Mouse (Mus musculus) stomach, embryonic 16.5 days (tissue): ENCODE data around the gene Iqcf1. TPM values are rescaled to one million over a fixed set of nuclear protein-coding genes. Genes with fewer than 3 reads are reported as not detected.
"Not testable (repeated sequence)": the region's sequence is repeated elsewhere in the genome, so short reads cannot be mapped to it uniquely, and the experiment has no call there.

Source experiments
- ATAC-seq: fragments of 200-750 bp; cut with Nextera tagmentation; 2 replicates; pipeline ENCODE4 v1.8.0; 2017; ENCODE audit warnings: moderate number of reproducible peaks, moderate TSS enrichment; ENCODE audit not compliant: insufficient read depth, low FRiP score
- H3K27ac ChIP-seq: fragments of 300-500 bp; sonication (generic); 2 replicates; pipeline ENCODE4 v1.5.1; 2014; ENCODE audit warnings: low read length
- H3K27me3 ChIP-seq: fragments of 300-500 bp; sonication (generic); 2 replicates; pipeline ENCODE4 v1.6.1; 2014; ENCODE audit warnings: low read length, control low read depth, mixed read lengths; ENCODE audit not compliant: control insufficient read depth, insufficient read depth
- H3K36me3 ChIP-seq: fragments of 300-500 bp; sonication (generic); 2 replicates; pipeline ENCODE4 v1.6.1; 2014; ENCODE audit warnings: low read length; ENCODE audit not compliant: control insufficient read depth, insufficient read depth
- H3K4me1 ChIP-seq: fragments of 300-500 bp; sonication (generic); 2 replicates; pipeline ENCODE4 v1.6.1; 2014; ENCODE audit warnings: low read length, control low read depth, mixed read lengths; ENCODE audit not compliant: control insufficient read depth, insufficient read depth
- H3K4me2 ChIP-seq: fragments of 300-500 bp; sonication (generic); 2 replicates; pipeline ENCODE4 v1.6.1; 2014; ENCODE audit warnings: low read depth, low read length, mixed read lengths
- H3K4me3 ChIP-seq: fragments of 300-500 bp; sonication (generic); replicated peaks from 2 replicates; pipeline ENCODE4 v1.5.1; 2014; ENCODE audit warnings: mild to moderate bottlenecking, low read length
- H3K9ac ChIP-seq: fragments of 300-500 bp; sonication (generic); 2 replicates; pipeline ENCODE4 v1.6.1; 2014; ENCODE audit warnings: low read length
- H3K9me3 ChIP-seq: fragments of 300-500 bp; sonication (generic); replicated peaks from 2 replicates; pipeline ENCODE4 v1.6.1; 2016; ENCODE audit warnings: low read length, control low read depth; ENCODE audit not compliant: control insufficient read depth
- WGBS: fragments of 180-500 bp; shearing (Covaris S2); extraction: QIAGEN DNeasy Blood & Tissue Kit; methylation state at CpG from one replicate; pipeline ENCODE4 v1.1.7; 2014; 5-methylcytosine and 5-hydroxymethylcytosine counted together
- polyA plus RNA-seq: library from polyadenylated mRNA; unstranded; fragments of >200 nt; fragmentation: Nextera tagmentation; extraction: Ambion mirVana; gene quantifications from 2 replicates; pipeline ENCODE4 v1.2.1, GENCODE M21; 2015

Gene Iqcf1
- polyA plus RNA-seq, 1 experiment from 2014 or later: not detected

DNA sequence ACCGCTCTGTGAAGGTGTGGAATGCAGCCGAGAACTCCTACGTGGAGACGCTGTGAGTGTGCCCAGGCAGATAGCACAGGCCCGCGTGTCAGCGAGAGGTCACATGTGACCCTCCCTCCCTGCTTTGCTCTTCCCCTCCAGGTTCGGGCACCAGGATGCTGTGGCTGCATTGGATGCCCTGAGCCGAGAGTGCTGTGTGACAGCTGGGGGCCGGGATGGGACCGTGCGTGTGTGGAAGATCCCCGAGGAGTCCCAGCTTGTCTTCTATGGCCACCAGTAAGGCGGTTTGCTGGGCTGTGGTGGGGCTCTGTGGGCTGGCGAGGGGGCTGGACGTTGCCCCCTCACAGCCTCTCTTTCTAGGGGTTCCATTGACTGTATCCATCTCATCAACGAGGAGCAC, 16.2 kb upstream of the Iqcf1 start:
- H3K4me2 ChIP-seq: no peak overlapping the region
- H3K36me3 ChIP-seq: peaks cover 28% of the 10 kb centered on the region
- no peaks in the 10 kb centered on the region for H3K27me3 ChIP-seq
- 92% methylated on average over 17 of the region's 17 CpGs for WGBS
- no peak for ATAC-seq
- no peak overlapping the region for H3K9ac ChIP-seq
- H3K27ac ChIP-seq: no peak overlapping the region
- H3K4me3 ChIP-seq: no peak overlapping the region
- no peaks in the 10 kb centered on the region for H3K9me3 ChIP-seq
- no peaks in the 10 kb centered on the region for H3K4me1 ChIP-seq

DNA sequence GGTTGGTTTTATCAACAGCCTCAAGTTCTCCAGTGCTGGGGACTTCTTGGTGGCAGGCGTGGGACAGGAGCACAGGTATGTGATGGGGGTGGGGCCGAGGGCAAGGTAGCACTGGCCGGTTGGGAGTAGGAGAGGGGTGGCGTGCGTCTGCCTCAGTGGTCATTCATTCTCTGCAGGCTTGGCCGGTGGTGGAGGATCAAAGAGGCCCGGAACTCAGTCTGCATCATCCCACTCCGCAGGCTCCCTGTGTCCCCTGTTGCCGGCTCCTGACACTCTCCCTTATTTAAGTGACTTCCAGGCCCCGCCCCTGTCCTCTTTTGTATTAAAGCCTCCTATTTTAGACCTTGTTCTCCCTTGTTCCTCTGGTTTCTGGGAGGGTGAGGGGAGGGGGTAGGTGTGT, 14.7 kb upstream of the Iqcf1 start:
- ATAC-seq: no peak; the same call in 1 of the 2 replicates
- no peak overlapping the region for H3K9ac ChIP-seq
- H3K4me2 ChIP-seq: no peak overlapping the region
- H3K36me3 ChIP-seq: peaks cover 28% of the 10 kb centered on the region
- H3K27ac ChIP-seq: no peak overlapping the region
- no peak overlapping the region for H3K4me3 ChIP-seq
- H3K4me1 ChIP-seq: no peaks in the 10 kb centered on the region
- H3K9me3 ChIP-seq: no peaks in the 10 kb centered on the region
- H3K27me3 ChIP-seq: no peaks in the 10 kb centered on the region
- 80% methylated on average over 10 of the region's 10 CpGs for WGBS

DNA sequence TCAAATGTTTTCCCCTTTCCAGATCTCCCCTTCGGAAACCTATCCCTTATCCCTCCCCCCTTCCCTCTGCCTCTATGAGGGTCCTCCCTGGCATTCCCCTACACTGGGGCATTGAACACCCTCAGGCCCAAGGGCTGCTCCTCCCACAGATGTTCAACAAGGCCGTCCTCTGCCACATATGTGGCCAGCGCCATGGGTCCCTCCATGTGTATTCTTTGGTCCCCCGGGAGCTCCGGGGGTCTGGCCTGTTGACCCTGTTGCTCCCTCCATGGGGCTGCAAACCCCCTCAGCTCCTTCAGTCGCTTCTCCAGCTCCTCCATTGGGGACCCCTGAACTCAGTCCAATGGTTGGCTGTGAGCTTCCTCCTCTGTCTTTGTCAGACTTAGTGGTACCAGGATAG, 12.2 kb upstream of the Iqcf1 start:
- H3K27ac ChIP-seq, H3K4me2 ChIP-seq, H3K4me3 ChIP-seq, H3K27me3 ChIP-seq, H3K9me3 ChIP-seq, ATAC-seq, H3K4me1 ChIP-seq, H3K9ac ChIP-seq: not testable (repeated sequence)
- peaks cover 22% of the 10 kb centered on the region; the same call in 1 of the 2 replicates for H3K36me3 ChIP-seq
- WGBS: 79% methylated on average over 6 of the region's 6 CpGs

DNA sequence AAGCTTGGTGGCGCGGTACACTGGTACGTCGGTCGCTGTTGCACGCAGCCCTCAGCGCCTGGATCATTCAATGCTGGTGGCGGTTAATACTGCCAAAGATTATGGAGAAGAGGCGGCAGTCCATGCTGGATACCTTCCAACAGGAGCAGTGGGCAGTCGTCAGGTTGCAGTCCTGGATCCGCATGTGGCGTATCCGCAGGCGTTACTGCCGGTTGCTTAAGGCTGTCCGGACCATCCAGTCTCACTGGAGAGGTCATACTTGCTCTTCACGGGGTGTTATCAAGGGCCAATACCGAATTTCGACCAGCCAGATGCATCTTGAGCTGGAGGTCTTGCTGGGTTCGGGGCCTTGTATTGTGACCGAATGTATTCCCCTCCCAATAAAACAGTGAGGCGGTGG, 2.1 kb downstream of the Iqcf1 start:
- H3K27ac ChIP-seq: no peak overlapping the region
- WGBS: 85% methylated on average over 22 of the region's 22 CpGs
- H3K9me3 ChIP-seq: no peaks in the 10 kb centered on the region
- no peak overlapping the region for H3K4me3 ChIP-seq
- no peak overlapping the region for H3K4me2 ChIP-seq
- H3K4me1 ChIP-seq: no peaks in the 10 kb centered on the region
- H3K9ac ChIP-seq: no peak overlapping the region
- H3K36me3 ChIP-seq: no peaks in the 10 kb centered on the region
- no peaks in the 10 kb centered on the region for H3K27me3 ChIP-seq
- ATAC-seq: no peak

DNA sequence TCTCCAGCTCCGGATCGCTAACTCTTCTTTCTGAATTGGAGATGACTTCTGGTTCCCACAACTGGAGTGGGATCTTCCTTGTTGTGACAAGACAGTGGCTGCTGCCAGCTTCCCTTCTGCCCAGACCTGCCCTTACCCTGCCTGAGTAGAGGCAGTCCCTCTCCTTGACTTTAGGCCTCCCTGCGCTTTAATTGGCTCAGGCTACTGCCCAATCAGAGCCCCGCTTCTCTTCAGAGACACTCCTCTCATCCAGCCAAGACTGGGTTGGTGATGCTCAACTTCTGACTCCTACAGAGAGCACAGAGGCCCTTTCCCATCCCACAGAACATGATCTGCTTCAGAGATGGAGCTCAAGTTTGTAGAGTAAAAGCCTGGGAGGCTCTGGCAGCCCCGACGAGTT, 4.5 kb downstream of the Iqcf1 start:
- ATAC-seq: no peak
- Histone ChIP-seq H3K9ac (no peak overlapping the region), H3K36me3 (no peaks in the 10 kb centered on the region), H3K9me3 (no peaks in the 10 kb centered on the region), H3K4me1 (no peaks in the 10 kb centered on the region), H3K4me3 (no peak overlapping the region), H3K27ac (no peak overlapping the region), H3K27me3 (no peaks in the 10 kb centered on the region), H3K4me2 (no peak overlapping the region)
- WGBS: 70% methylated on average over 6 of the region's 6 CpGs

DNA sequence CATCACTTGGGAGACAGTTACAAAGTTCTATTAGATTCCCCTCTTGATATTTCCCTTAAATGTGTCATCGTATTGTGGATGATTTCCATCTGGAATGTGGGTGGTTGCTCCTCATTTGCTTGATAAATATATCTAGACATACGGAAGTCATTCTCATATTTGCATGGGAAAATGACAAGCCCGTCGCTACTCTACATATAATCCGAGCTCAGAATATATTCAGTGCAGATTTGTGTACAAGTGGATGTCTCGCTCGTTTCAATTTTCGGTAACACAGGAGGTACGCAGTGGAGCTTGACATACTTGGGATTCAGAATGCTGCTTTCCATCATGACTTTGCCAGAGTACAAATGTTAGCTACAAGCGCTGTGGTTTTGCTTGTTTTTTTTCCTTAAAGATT, 9.6 kb downstream of the Iqcf1 start:
- no peaks in the 10 kb centered on the region for H3K4me1 ChIP-seq
- H3K9me3 ChIP-seq: no peaks in the 10 kb centered on the region
- no peak for ATAC-seq
- H3K4me3 ChIP-seq: no peak overlapping the region
- H3K27me3 ChIP-seq: no peaks in the 10 kb centered on the region
- 88% methylated on average over 10 of the region's 10 CpGs for WGBS
- H3K27ac ChIP-seq: no peak overlapping the region
- H3K36me3 ChIP-seq: no peaks in the 10 kb centered on the region
- H3K9ac ChIP-seq: no peak overlapping the region
- H3K4me2 ChIP-seq: no peak overlapping the region

DNA sequence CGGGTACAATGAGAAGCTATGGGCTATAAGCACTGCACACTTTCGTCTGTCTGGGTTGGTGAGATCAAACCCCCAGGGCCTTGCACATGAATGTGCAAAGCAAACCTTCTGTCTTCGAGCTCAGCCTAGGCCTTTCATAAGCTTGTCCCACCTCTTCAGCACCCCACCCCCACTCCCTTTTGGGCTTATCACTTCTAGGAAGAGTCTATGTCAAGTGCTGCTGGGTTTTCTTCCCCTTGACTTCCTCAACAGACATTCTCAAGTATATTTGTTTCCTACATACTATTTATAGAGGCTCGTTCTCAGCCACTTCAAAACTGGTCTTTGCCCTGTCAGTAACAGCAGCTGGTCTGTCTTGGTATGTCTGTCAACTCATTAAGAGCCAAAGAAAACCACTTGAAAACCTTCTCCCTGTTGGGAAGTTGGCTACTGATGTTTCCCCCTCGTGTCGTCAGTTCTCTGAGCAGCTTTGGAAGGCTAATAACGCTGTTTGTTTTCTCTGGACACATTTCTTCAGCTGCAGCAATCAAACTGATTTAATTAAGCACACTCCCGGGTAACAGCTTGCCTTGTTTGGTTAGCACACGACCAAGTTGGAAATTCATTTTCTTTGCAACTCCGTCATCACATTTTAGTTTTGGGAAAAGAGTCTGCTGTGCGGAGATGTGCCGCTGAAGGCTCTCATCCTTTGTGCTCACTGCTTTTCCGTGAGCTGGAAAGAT, 13.1 kb downstream of the Iqcf1 start:
- H3K27ac ChIP-seq: no peak overlapping the region
- no peak overlapping the region for H3K9ac ChIP-seq
- ATAC-seq: no peak
- no peak overlapping the region for H3K4me2 ChIP-seq
- H3K9me3 ChIP-seq: no peaks in the 10 kb centered on the region
- H3K4me3 ChIP-seq: no peak overlapping the region
- H3K36me3 ChIP-seq: no peaks in the 10 kb centered on the region
- H3K27me3 ChIP-seq: no peaks in the 10 kb centered on the region
- no peaks in the 10 kb centered on the region for H3K4me1 ChIP-seq
- WGBS: 57% methylated on average over 13 of the region's 13 CpGs

DNA sequence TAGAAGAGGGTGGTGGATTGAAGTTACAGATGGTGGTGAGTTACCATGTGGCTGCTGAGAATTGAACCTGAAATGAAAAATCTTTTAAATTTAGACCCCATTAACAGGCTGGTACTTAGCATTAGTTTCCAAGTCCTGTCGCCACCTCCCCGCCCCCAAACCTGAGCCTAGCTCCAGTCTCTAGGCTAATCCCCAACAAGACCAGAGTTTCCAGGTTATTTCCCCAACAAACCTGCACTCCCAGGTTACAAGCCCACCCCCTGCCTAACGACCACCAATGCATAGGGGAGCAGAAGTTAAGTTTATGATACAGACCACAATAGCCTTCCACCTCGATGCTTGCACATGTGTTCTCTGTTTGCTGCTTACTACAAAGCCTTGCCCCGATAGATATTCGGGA, 13.8 kb downstream of the Iqcf1 start:
- H3K9me3 ChIP-seq: no peaks in the 10 kb centered on the region
- no peaks in the 10 kb centered on the region for H3K36me3 ChIP-seq
- no peak overlapping the region for H3K9ac ChIP-seq
- WGBS: 79% methylated on average over 6 of the region's 6 CpGs
- H3K27me3 ChIP-seq: no peaks in the 10 kb centered on the region
- ATAC-seq: no peak
- H3K4me3 ChIP-seq: no peak overlapping the region
- no peak overlapping the region for H3K27ac ChIP-seq
- H3K4me1 ChIP-seq: no peaks in the 10 kb centered on the region
- no peak overlapping the region for H3K4me2 ChIP-seq

DNA sequence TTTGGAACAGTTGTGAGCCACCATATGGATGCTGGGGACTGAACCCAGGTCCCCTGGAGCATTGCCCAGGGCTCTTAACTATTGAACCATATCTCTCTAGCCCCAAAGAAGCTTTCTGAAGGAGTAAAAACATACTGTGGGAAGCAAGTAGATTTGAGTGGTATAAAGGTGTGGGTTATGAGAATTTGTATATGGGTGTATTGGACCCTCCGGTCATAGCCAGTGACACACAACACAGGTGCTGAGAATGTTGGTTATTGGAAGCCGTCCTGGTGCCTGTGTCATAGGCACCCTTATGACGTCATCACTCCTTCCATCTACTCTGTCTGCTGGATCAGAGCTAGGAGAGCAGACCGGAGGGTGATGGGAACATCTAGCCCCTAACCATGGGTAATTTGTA, 14.5 kb downstream of the Iqcf1 start, which contains the start of gene Iqcf5:
Gene Iqcf5, plus strand, starts transcription at position 301 of the 400 bp plus-strand sequence.
- Histone ChIP-seq H3K9me3 (no peaks in the 10 kb centered on the region), H3K36me3 (no peaks in the 10 kb centered on the region), H3K27ac (no peak within 1 kb of the TSS), H3K27me3 (no peaks in the 10 kb centered on the region), H3K4me1 (no peaks in the 10 kb centered on the region), H3K4me2 (no peak within 1 kb of the TSS), H3K4me3 (no peak within 1 kb of the TSS), H3K9ac (no peak within 1 kb of the TSS)
- no peak for ATAC-seq
- 91% methylated on average over 4 of the region's 4 CpGs for WGBS
